Mouse (Mus musculus) thymus, adult 2 months (tissue): ENCODE results near the gene Slc39a7. TPM values are rescaled to one million over a fixed set of nuclear protein-coding genes. Genes with fewer than 3 reads are reported as not detected.

Experiments
- DNase-seq: peaks from one replicate; pipeline ENCODE4 v3.0.0; 2021
- H3K27ac ChIP-seq: fragments of 200-500 bp; 2 replicates; pipeline ENCODE4 v1.5.1; 2012; ENCODE audit warnings: low read length, control low read depth; ENCODE audit not compliant: control insufficient read depth, insufficient read depth
- H3K27me3 ChIP-seq: fragments of 200-500 bp; 2 replicates; pipeline ENCODE4 v1.6.1; 2012; ENCODE audit warnings: mild to moderate bottlenecking, low read length, moderate library complexity, mixed read lengths; ENCODE audit not compliant: control insufficient read depth, insufficient read depth
- H3K36me3 ChIP-seq: fragments of 200-500 bp; 2 replicates; pipeline ENCODE4 v1.6.1; 2012; ENCODE audit warnings: mild to moderate bottlenecking, low read length, moderate library complexity; ENCODE audit not compliant: control insufficient read depth, insufficient read depth
- H3K4me1 ChIP-seq: fragments of 200-500 bp; replicated peaks from 2 replicates; pipeline ENCODE4 v1.6.1; 2012; ENCODE audit warnings: low read length; ENCODE audit not compliant: control insufficient read depth, insufficient read depth
- H3K4me3 ChIP-seq: fragments of 200-500 bp; 2 replicates; pipeline ENCODE4 v1.5.1; 2012; ENCODE audit warnings: mild to moderate bottlenecking, low read length, control low read depth, moderate library complexity; ENCODE audit not compliant: control insufficient read depth, insufficient read depth
- CTCF ChIP-seq: fragments of 200-500 bp; IDR thresholded peaks from 2 replicates; pipeline ENCODE4 v1.5.1; 2012; ENCODE audit warnings: mild to moderate bottlenecking, control low read depth, low read length, moderate library complexity, borderline replicate concordance; ENCODE audit not compliant: control insufficient read depth, poor library complexity, insufficient read depth; ENCODE audit errors: extremely low read depth
- POLR2A ChIP-seq: fragments of 200-500 bp; IDR thresholded peaks from 2 replicates; pipeline ENCODE4 v1.6.1; 2012; ENCODE audit warnings: mild to moderate bottlenecking, low read length, control low read depth, moderate library complexity; ENCODE audit not compliant: control insufficient read depth, poor library complexity, insufficient read depth; ENCODE audit errors: extremely low read depth
- WGBS: fragments of 180-500 bp; shearing (Covaris S2); methylation state at CpG from one replicate; pipeline ENCODE4 v1.1.7; 2018; 5-methylcytosine and 5-hydroxymethylcytosine counted together
- polyA plus RNA-seq: library from polyadenylated mRNA; depleted of rRNA; stranded (reverse); fragments of >200 nt; gene quantifications from 2 replicates; pipeline ENCODE4 v1.2.3, GENCODE M21; 2012

Slc39a7 gene
- polyA plus RNA-seq, 1 experiment = 195 TPM

DNA sequence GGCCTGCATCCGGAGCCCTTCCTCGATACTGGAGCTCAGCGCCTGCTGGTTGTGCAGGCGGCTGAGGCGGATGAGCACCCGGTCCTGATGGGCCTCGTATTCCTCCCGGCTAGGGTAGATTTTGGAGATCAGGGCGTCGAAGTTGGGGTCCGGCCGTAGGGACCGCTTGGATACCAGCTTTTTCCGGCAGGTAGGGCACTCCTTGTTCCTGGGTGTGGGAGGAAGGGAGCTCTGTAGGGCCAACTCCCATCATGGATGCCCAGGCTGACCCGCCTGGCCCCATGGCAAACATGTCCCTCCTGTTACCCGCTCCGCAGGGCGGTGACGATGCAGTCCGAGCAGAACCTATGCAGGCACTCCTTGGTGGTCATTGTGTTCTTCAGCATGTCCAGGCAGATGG, 8.5 kb downstream of the Slc39a7 start:
- H3K27ac ChIP-seq = no peak overlapping the region
- H3K36me3 ChIP-seq = no peaks in the 10 kb centered on the region
- WGBS = 99% methylated on average over 20 of the region's 20 CpGs
- TF ChIP-seq POLR2A = no peak
- no peak for TF ChIP-seq CTCF
- DNase-seq = no peak
- peaks cover 31% of the 10 kb centered on the region for H3K4me1 ChIP-seq
- no peaks in the 10 kb centered on the region for H3K27me3 ChIP-seq
- H3K4me3 ChIP-seq = no peak overlapping the region

DNA sequence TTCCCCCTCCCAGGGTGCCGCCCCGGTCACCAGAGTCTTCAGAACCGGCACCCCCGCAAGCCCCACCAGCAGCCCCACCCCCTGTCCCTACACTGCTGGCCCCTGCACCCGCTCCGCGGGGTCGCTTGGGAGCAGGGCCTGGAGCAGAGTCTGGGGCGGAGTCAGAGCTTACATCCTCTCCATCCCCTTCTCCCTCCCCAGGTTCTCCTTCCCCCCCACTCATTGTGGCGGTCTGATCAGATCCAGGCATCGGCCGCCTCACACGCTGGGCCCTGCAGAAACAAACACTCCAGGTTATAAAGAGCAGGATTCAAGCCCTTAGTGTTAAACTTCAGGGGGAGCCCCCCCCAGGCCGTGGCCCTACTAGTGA, 9.1 kb downstream of the Slc39a7 start:
- H3K4me1 ChIP-seq = peaks cover 31% of the 10 kb centered on the region
- no peak for TF ChIP-seq POLR2A
- TF ChIP-seq CTCF = no peak
- no peaks in the 10 kb centered on the region for H3K36me3 ChIP-seq
- no peak overlapping the region for H3K4me3 ChIP-seq
- WGBS = 96% methylated on average over 14 of the region's 14 CpGs
- no peaks in the 10 kb centered on the region for H3K27me3 ChIP-seq
- no peak for DNase-seq
- no peak overlapping the region for H3K27ac ChIP-seq

DNA sequence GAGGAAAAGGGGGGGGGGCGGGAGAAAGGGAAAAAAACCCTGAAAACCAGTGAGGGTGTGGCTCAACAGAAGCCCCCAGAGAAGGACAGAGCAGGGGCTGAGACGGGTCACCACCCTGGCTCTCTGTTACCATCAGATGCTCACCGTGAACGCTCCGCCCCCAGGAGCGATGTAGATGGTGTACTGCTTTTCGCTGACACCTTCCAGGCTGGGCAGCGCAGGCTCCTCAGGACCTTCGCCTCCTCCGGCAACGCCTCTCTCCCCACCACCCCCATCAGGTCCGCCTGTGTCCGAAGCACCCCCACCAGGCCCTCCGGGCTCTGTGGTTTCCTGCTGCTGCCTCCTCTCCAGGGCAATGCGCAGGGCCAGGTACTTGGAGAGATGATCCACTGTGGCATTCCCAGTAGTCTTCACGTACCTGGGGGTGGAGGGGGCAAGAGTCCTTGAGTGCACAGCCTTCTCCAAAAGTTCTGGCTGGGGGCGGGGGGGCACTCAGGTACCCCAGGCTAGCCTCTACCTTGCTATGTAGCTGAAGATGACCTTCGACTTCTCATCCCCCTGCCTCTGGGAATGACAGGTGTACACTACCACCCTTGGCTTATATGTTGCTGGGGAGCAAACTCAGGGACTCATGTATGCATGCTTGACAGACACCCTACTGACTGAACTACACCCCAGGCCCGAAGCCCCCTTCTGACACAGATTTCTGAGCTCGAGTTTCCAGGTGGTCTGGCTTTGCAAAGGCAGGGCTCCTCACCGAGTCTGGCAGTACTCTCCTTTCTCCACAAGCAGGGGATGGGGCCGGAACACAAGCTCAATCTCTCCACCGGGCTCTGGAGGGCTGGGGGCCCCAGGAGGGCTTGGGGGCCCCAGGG, 9.7 kb downstream of the Slc39a7 start:
- no peak for DNase-seq
- peaks cover 24% of the 10 kb centered on the region for H3K4me1 ChIP-seq
- TF ChIP-seq POLR2A = no peak
- no peak for TF ChIP-seq CTCF

DNA sequence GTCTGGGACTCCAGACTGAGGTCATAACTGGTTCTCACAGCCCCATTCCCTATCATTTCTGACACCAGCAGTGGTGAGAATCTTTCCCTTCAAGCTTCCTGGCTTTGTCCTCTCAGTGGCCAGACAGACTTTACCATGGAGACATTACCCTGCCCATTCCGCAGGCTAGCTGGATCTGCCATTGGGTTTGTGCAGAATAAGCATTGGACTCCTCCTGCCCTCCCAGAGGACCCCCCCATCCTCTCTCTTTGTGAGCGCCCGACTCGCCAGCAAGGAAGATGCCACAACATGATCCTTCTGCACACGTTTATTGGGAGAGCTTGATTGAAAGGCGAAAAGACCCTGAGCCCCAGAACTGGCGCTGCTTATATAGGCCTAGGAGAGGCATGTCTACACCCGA, 18.0 kb downstream of the Slc39a7 start:
- Histone ChIP-seq H3K4me3 (no peak overlapping the region), H3K36me3 (no peaks in the 10 kb centered on the region), H3K4me1 (no peaks in the 10 kb centered on the region), H3K27me3 (no peaks in the 10 kb centered on the region), H3K27ac (no peak overlapping the region)
- TF ChIP-seq POLR2A (no peak), CTCF (no peak)
- no peak for DNase-seq
- WGBS = 98% methylated on average over 8 of the region's 8 CpGs

More for the DNA sequence above, 9.7 kb downstream of the Slc39a7 start:
- H3K4me3 ChIP-seq = no peak overlapping the region
- no peaks in the 10 kb centered on the region for H3K36me3 ChIP-seq
- WGBS = 98% methylated on average over 23 of the region's 23 CpGs
- no peaks in the 10 kb centered on the region for H3K27me3 ChIP-seq
- H3K27ac ChIP-seq = no peak overlapping the region

DNA sequence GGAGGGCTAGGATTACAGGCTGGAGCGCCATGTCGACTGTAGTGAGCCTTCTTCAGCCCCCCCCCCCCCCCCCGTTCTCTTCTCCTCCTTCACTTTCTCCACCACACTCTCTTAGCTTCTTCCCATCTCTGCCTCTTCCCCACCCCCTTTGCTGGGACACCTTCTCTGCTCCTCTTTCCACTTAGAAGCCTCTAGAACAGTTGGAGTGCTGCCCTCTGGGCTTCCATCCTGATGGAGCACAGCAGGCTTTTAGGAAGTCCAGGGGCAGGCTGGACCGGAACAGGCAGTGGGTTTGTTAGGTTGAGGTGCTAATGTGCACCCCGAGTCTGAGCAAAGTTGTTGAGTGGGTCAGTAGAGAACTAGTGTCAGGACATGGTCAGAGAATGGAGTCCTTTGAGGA, 21.3 kb downstream of the Slc39a7 start:
- TF ChIP-seq CTCF (no peak), POLR2A (no peak)
- WGBS = 82% methylated on average over 5 of the region's 5 CpGs
- no peaks in the 10 kb centered on the region for H3K36me3 ChIP-seq
- no peaks in the 10 kb centered on the region for H3K4me1 ChIP-seq
- no peaks in the 10 kb centered on the region for H3K27me3 ChIP-seq
- no peak overlapping the region for H3K27ac ChIP-seq
- H3K4me3 ChIP-seq = no peak overlapping the region
- DNase-seq = no peak

DNA sequence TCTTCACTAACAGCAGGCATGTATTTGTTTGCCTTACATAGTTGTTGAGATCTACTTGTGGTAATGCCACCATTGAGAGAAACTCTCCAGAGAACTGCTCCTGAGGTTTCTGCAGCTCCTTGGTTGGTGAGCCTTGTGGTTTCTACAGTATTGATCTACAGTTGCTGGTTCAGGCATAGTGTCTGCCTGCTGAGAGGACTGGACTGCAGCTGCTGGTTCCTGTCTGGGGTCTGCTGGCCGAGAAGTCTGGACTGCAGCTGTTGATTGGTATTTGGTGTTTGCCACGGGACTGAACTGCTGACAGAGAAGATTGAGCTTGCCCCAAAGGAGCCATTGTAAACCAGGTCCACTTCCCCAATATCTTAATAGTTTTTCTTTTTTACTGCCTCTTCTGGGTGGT, 24.9 kb downstream of the Slc39a7 start:
- H3K27ac ChIP-seq = no peak overlapping the region
- no peak overlapping the region for H3K4me3 ChIP-seq
- H3K27me3 ChIP-seq = no peaks in the 10 kb centered on the region
- no peak for TF ChIP-seq POLR2A
- no peak for TF ChIP-seq CTCF
- WGBS = 59% methylated on average over 2 of the region's 2 CpGs
- no peak for DNase-seq
- H3K36me3 ChIP-seq = no peaks in the 10 kb centered on the region
- no peaks in the 10 kb centered on the region for H3K4me1 ChIP-seq
